Comparison of ENCODE assay signal across 8 mouse cellular contexts in the genomic region with DNA sequence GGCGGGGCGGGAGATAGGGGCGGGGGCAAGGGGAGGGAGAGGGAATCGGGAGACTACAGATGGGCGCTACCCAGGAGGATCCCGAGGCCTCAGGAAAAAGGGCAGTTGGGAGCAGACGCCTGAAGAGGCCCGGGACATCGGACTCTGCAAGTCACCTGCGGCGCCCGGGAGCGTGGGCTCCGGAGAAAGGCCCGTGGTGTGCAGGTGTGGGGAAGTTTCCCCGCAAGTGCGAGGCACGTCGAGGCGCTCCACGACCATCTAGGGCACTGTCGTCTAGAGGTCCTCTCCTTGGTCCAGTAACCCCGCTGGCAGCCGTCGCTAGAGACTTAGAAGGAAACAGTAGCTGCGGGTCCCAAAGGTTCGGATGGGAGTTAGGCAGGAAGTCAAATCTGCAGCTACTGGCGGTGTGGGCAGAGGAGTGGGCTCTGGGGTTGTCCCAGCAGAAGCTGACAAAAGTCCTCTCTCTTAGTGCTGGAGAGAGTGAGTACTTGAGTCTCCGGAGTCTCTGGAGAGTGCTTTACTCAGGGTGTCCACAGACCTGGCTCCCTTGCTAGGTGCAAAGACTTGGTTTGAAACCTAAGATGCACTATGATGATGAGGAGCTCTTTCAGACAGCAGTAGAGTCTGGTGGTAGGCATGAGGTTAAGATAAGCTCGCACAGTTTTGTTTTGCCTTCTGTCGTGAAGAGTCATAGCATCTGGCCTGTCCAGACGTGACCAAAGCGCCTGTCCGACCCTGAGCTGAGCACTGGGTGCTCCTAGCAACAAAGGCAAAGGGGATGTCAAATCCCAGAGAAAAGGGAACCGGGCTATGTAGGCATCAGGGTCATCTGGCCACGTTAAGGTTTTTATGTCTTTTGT.
DNase-seq lines count a peak whose midpoint lies in the region; ATAC-seq and TF ChIP-seq lines count a peak whose summit lies in the region.

No protein-coding gene starts in this region.

- 0 out of 2 replicates have a peak, but pooled peaks have one; percentile 27 for ATAC-seq in heart, postnatal 0 days (ENCODE audit: insufficient read depth, low read depth)
- peak; percentile 82 for ATAC-seq in hindbrain, embryonic 12.5 days (ENCODE audit: low FRiP score)
- peak; percentile 13; the same call in 1 of the 2 replicates for ATAC-seq in megakaryocyte progenitor cell, adult 5-6 weeks (replicated peaks; ENCODE audit: poor library complexity)

- peaks cover 78% of the 10 kb centered on the region for H3K27me3 ChIP-seq in heart, postnatal 0 days (ENCODE audit: control insufficient read depth, insufficient read depth, low read length)
- peaks cover 48% of the 10 kb centered on the region for H3K27me3 ChIP-seq in hindbrain, embryonic 12.5 days

- H3K4me3 ChIP-seq in heart, postnatal 0 days (ENCODE audit: low read depth, low read length), result peak overlapping the region; percentile 39
- H3K4me3 ChIP-seq in hindbrain, embryonic 12.5 days, result peak overlapping the region; percentile 45

- WGBS in heart, postnatal 0 days, result 5% methylated on average over 33 of the region's 36 CpGs
- 1% methylated on average over 34 of the region's 36 CpGs for WGBS in hindbrain, embryonic 12.5 days

- no peaks in the 10 kb centered on the region for H3K9me3 ChIP-seq in heart, postnatal 0 days (replicated peaks; ENCODE audit: control insufficient read depth, low read length)
- H3K9me3 ChIP-seq in hindbrain, embryonic 12.5 days (replicated peaks), result no peaks in the 10 kb centered on the region

- no peak for TF ChIP-seq EP300 in heart, postnatal 0 days (IDR thresholded peaks at IDR 0.05; ENCODE audit: low read depth)

- H3K4me1 ChIP-seq in heart, postnatal 0 days (ENCODE audit: control insufficient read depth, insufficient read depth), result no peaks in the 10 kb centered on the region
- peaks cover 22% of the 10 kb centered on the region for H3K4me1 ChIP-seq in hindbrain, embryonic 12.5 days

- H3K4me2 ChIP-seq in heart, postnatal 0 days (ENCODE audit: low read depth, low read length), result peak overlapping the region; percentile 53
- H3K4me2 ChIP-seq in hindbrain, embryonic 12.5 days (replicated peaks), result peak overlapping the region; percentile 84

- H3K36me3 ChIP-seq in heart, postnatal 0 days (replicated peaks; ENCODE audit: control insufficient read depth, insufficient read depth, low read length), result no peaks in the 10 kb centered on the region
- H3K36me3 ChIP-seq in hindbrain, embryonic 12.5 days, result no peaks in the 10 kb centered on the region

- no peak for DNase-seq in heart, postnatal 0 days (ENCODE audit: low spot score)
- DNase-seq in heart, adult 8-10 months (ENCODE audit: low spot score), result no peak
- peak; percentile 46 for DNase-seq in embryo, embryonic 11 days
- DNase-seq in adipocyte (ENCODE audit: low spot score), result no peak
- DNase-seq in urinary bladder, postnatal 25 days (ENCODE audit: low spot score), result no peak
- no peak for DNase-seq in right cerebral cortex, postnatal 14 days

- no peak overlapping the region for H3K27ac ChIP-seq in heart, postnatal 0 days (ENCODE audit: low read depth)
- H3K27ac ChIP-seq in hindbrain, embryonic 12.5 days, result peak overlapping the region; percentile 19

- TF ChIP-seq CTCF in heart, postnatal 0 days (IDR thresholded peaks at IDR 0.05; ENCODE audit: low read depth), result no peak

- no peak overlapping the region; the same call in 1 of the 2 replicates for H3K9ac ChIP-seq in heart, postnatal 0 days (replicated peaks; ENCODE audit: low read depth, low read length)
- H3K9ac ChIP-seq in hindbrain, embryonic 12.5 days, result peak overlapping the region; percentile 50

Comparison
In these comparisons a context has a peak if more than half of its experiments do, and no peak if none do; other contexts are left out.
1. ATAC-seq: peak in every context shown above with its lines; median percentile 82 in hindbrain, embryonic 12.5 days; 27 in heart, postnatal 0 days; 13 in megakaryocyte progenitor cell, adult 5-6 weeks.